Mouse (Mus musculus) G1E (cell line): ENCODE measurements around the gene Ggact.

Experiments
- CTCF ChIP-seq: IDR thresholded peaks from 2 replicates; pipeline ENCODE4 v1.5.1; 2012; ENCODE audit warnings: low read depth, low read length, inconsistent platforms, mixed read lengths
- GATA1 ChIP-seq: IDR thresholded peaks from 2 replicates; pipeline ENCODE4 v1.6.1; 2012; ENCODE audit warnings: borderline replicate concordance, low read length, inconsistent platforms, mixed read lengths
- POLR2AphosphoS5 ChIP-seq: IDR thresholded peaks from 2 replicates; pipeline ENCODE4 v1.6.1; 2012; ENCODE audit warnings: low read depth, low read length, inconsistent platforms; ENCODE audit not compliant: insufficient replicate concordance
- TAL1 ChIP-seq: conservative IDR thresholded peaks from 2 replicates; pipeline ENCODE4 v1.6.1; 2012; ENCODE audit warnings: low read depth, low read length, inconsistent platforms, mixed read lengths

DNA sequence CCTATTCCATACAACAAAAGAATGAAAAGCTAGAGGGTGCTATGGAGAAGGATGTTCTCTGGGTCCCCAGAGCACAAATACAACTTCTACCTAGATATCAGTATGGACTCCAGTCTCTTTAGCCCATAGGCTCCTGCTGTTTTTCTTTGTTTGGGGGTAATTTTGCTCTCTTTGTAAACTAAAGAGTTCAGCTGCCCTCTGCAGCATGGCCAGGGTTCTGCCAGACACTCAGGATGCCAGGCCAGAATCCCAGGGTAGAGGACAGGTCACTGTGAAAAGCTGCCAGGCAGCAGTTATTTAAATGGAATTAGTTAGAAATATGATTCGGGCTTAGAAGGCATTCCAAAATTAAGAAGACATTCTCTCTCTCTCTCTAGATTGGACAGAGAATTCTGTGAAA, 22.9 kb upstream of the Ggact start:
- TF ChIP-seq CTCF (no peak), TAL1 (no peak), GATA1 (no peak), POLR2AphosphoS5 (no peak)
